Mouse (Mus musculus): Measurements from ENCODE around the gene Hcn2.
"Not testable (repeated sequence)": the region's sequence is repeated elsewhere in the genome, so short reads cannot be mapped to it uniquely, and the experiment has no call there.

The Hcn2 gene

GRCm38 (mm10) chr10:79745411-79745810 is 29.0 kb downstream of the Hcn2 start:
- peak; percentile 57 for DNase-seq

- DNase-seq = peak; percentile 99
Measured at GRCm38 (mm10) chr10:79745898-79746773, 29.7 kb downstream of the Hcn2 start, which contains the start of gene Polrmt. Gene Polrmt (minus strand): TSS chr10:79746581.

GRCm38 (mm10) chr10:79746774-79747151 is 30.3 kb downstream of the Hcn2 start:
- DNase-seq = peak; percentile 42

GRCm38 (mm10) chr10:79748496-79748895 is 32.1 kb downstream of the Hcn2 start:
- DNase-seq = no peak

GRCm38 (mm10) chr10:79754856-79755516 is 38.6 kb downstream of the Hcn2 start, which contains the start of gene Fgf22:
Gene Fgf22 (plus strand): TSS chr10:79755076.
- DNase-seq = peak; percentile 75

GRCm38 (mm10) chr10:79755854-79756253 is 39.4 kb downstream of the Hcn2 start:
- DNase-seq = no peak

GRCm38 (mm10) chr10:79756660-79757059 is 40.2 kb downstream of the Hcn2 start:
- DNase-seq = no peak

GRCm38 (mm10) chr10:79759675-79760074 is 43.2 kb downstream of the Hcn2 start:
- not testable (repeated sequence) for DNase-seq

GRCm38 (mm10) chr10:79760603-79761143 is 44.2 kb downstream of the Hcn2 start:
- no peak for DNase-seq

GRCm38 (mm10) chr10:79762875-79763274 is 46.4 kb downstream of the Hcn2 start:
- no peak for DNase-seq

- DNase-seq = no peak
Measured at GRCm38 (mm10) chr10:79764234-79764633, 47.8 kb downstream of the Hcn2 start.

GRCm38 (mm10) chr10:79765228-79765745 is 48.9 kb downstream of the Hcn2 start:
- DNase-seq = peak; percentile 45

- DNase-seq = peak; percentile 43
Measured at GRCm38 (mm10) chr10:79766001-79766507, 49.6 kb downstream of the Hcn2 start.

GRCm38 (mm10) chr10:79766508-79767325 is 50.3 kb downstream of the Hcn2 start, which contains the start of gene Rnf126:
Gene Rnf126 (minus strand): TSS chr10:79766952.
- DNase-seq = peak; percentile 100

- peak; percentile 91 for DNase-seq
Measured at GRCm38 (mm10) chr10:79767372-79768244, 51.2 kb downstream of the Hcn2 start.

- peak; percentile 88 for DNase-seq
Measured at GRCm38 (mm10) chr10:79768400-79768799, 52.0 kb downstream of the Hcn2 start.

GRCm38 (mm10) chr10:79769329-79769728 is 52.9 kb downstream of the Hcn2 start:
- peak; percentile 81 for DNase-seq

GRCm38 (mm10) chr10:79772320-79772719 is 55.9 kb downstream of the Hcn2 start:
- no peak for DNase-seq

- DNase-seq = no peak
Measured at GRCm38 (mm10) chr10:79773208-79773607, 56.8 kb downstream of the Hcn2 start.

GRCm38 (mm10) chr10:79774486-79775279 is 58.2 kb downstream of the Hcn2 start:
- no peak for DNase-seq

Measured in kidney, adult 9 months (tissue).